Mouse (Mus musculus) adrenal gland, postnatal 4 days (tissue): ENCODE data around the gene Olfr884. TPM values are rescaled to one million over a fixed set of nuclear protein-coding genes. Genes with fewer than 3 reads are reported as not detected.

ENCODE experiments used
- DNase-seq, 2 experiments: peaks; one replicate each; pipeline ENCODE4 v3.0.0; 2021 to 2022; ENCODE audit warnings: low spot score in 2 of 2, mixed read lengths in 2 of 2
- long read RNA-seq, 2 experiments: library from polyadenylated mRNA; stranded (forward); transcript quantifications; one replicate each; pipeline ENCODE4 v2.0.0; 2021
- total RNA-seq, 2 experiments: library from RNA; stranded (reverse); gene quantifications; 2 replicates each; pipeline ENCODE4 v1.2.3; 2021

Olfr884 gene
- total RNA-seq = not detected
- long read RNA-seq, experiment 1 = 0 reads
- long read RNA-seq, experiment 2 = 0 reads

DNA sequence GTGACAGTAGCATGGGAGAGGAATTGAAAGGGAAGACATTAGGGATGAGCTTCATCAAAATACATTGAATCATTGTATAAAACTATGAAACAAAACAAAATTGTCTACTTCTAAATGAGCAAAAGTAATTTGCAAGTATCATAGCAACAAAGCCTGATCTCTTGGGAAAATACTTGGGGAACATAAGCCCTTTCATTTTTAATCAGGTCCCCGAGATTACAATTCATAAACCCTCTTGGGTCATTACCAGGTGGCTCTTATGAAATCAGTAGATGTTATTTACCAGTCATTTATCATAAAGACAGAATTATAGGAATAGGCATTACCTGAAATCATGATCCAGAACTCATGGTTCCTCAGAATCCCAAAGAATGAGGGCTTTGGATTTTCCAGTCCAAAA, at the start of gene Olfr884:
Gene Olfr884 (plus strand): TSS at position 301 of the 400 bp plus-strand sequence.
- no peak for DNase-seq

DNA sequence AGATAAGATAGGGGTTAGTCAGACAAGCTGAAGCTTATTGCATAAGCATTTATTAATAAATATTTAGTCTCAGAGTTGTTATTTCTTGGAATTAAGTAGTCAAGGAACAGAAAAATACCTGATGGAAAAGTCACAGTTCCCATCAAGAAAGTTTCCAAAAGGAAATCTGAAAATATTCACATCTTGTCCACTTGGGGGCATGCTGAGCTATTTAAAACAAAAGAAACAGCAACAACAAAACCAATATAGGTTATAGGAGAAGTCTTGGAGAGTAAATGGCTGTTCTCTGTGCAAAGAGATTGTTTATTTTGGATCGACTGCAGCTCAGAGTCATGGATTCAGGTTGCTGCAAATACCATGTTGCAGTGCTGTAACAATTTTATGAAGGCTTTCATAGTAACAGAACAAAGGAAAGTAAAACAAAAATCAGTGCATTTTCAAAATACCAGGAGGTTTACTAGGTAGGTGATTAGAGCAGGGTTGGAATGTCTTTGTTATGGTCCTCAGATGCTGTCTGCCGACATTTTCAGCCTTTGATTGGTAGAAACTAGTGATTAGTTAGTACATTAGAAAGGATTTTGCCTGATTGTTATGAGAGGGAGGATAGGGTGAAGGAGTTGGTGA, 47.7 kb upstream of the Olfr884 start:
- no peak for DNase-seq

DNA sequence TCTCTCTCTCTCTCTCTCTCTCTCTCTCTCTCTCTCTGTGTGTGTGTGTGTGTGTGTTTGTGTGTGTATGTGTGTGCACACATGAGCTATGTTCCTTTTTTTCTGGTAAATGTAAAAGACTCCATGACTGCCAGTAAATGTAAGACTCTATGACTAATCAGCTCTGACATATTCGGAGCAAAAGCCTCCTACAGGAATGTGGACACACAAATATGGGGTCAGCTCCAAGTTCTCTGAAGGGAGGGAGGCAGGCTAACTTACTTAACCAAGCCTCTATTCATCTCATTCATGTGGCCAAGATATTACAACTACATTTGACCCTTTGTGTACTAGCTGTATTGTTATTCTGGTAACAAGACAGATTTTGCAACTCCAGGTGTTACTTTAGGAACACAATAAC, 46.3 kb upstream of the Olfr884 start:
- no peak for DNase-seq

DNA sequence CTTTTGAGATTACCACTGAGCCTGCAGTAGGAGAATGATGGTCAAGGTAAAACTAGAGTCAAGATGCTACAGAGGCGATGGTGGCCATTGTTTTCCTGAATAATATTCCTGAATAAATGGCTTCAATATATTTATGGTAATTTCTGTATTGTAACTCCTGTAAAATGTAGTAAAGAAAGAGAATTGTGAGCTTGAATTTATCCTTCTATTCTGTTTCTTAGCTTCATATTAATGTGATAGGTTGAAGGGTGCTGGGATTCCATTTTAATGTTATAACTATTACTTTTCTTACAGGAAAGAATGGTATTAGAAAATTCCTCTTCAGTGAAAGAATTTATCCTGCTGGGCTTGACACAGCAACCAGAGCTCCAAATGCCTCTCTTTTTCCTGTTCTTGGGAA, 20.8 kb upstream of the Olfr884 start, which contains the start of gene Olfr883:
Gene Olfr883 (plus strand): TSS at position 301 of the 400 bp plus-strand sequence.
- DNase-seq = no peak

DNA sequence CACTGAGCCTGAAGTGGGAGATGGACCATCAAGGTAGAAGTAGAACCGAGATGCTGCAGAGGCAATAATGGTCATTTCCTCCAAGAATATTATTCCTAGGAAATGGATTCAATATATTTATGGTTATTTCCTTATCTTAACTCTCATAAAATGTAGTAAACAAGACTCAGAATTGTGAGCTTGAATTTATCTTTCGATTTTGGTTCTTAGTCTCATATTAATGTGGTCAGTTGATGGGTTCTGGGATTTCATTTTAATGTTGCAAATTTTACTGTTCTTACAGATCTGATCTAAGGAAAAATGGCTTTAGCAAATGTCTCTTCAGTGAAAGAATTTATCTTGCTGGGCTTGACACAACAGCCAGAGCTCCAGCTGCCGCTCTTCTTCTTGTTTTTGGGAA, 14.7 kb downstream of the Olfr884 start, which contains the start of gene Olfr885:
Gene Olfr885 (plus strand): TSS at position 301 of the 400 bp plus-strand sequence.
- no peak for DNase-seq

DNA sequence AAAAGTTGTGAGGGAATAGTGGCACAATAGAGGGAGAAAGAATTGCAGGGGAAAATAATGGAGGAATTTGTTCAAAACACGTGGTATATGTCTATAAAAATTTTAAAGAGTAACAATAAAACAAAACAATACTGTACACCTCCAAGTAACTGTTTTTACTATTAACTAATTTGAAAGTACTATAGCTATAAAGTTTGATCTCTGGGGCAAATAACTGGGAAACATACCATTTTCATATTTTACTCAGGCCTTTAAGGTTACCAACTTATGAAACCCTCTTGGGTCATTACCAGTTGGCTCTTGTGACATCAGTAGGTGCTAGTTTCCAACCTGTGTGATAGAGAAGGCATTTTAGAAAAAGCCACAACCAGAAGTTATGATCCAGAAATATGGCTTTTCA, 37.4 kb downstream of the Olfr884 start, which contains the start of gene Olfr887:
Gene Olfr887 (plus strand): TSS at position 301 of the 400 bp plus-strand sequence.
- DNase-seq = no peak

Other genes starting within 250 kb of the Olfr884 start
- not detected for gene Olfr876, start 243.5 kb upstream of the Olfr884 start, total RNA-seq
- not detected for gene Olfr877, start 192.3 kb upstream of the Olfr884 start, total RNA-seq
- gene Olfr145, start 149.8 kb upstream of the Olfr884 start, total RNA-seq = not detected
- gene Olfr878, start 128.7 kb upstream of the Olfr884 start, total RNA-seq = not detected
- gene Olfr881, start 54.7 kb upstream of the Olfr884 start, total RNA-seq = not detected
- gene Olfr883, start 20.7 kb upstream of the Olfr884 start, total RNA-seq = not detected
- gene Olfr885, start 14.8 kb downstream of the Olfr884 start, total RNA-seq = not detected
- not detected for gene Olfr887, start 37.5 kb downstream of the Olfr884 start, total RNA-seq
- gene Olfr888, start 61.6 kb downstream of the Olfr884 start, total RNA-seq = not detected
- under 1 TPM in 1 of 2 experiments, not detected in 1; 0.17 TPM for gene Olfr889, start 68.6 kb downstream of the Olfr884 start, total RNA-seq
- not detected for gene Olfr890, start 96.0 kb downstream of the Olfr884 start, total RNA-seq
- gene Olfr891, start 134.3 kb downstream of the Olfr884 start, total RNA-seq = not detected
- not detected for gene Olfr893, start 161.8 kb downstream of the Olfr884 start, total RNA-seq
- not detected for gene Olfr894, start 171.5 kb downstream of the Olfr884 start, total RNA-seq
- gene Olfr143, start 206.2 kb downstream of the Olfr884 start, total RNA-seq = not detected
- not detected for gene Olfr895, start 221.3 kb downstream of the Olfr884 start, total RNA-seq
- gene Olfr896-ps1, start 244.6 kb downstream of the Olfr884 start, total RNA-seq = not detected